Mouse (Mus musculus) intestine, postnatal 0 days (tissue): ENCODE data around the gene Bhlhb9. TPM values are rescaled to one million over a fixed set of nuclear protein-coding genes. Genes with fewer than 3 reads are reported as not detected.
"Not testable (repeated sequence)": the region's sequence is repeated elsewhere in the genome, so short reads cannot be mapped to it uniquely, and the experiment has no call there.

Experiments
- ATAC-seq: fragments of 200-750 bp; cut with Nextera tagmentation; 2 replicates; pipeline ENCODE4 v1.8.0; 2017; ENCODE audit warnings: mild to moderate bottlenecking, moderate TSS enrichment, moderate library complexity
- H3K27ac ChIP-seq: fragments of 300-500 bp; sonication (generic); 2 replicates; pipeline ENCODE4 v1.5.1; 2014; ENCODE audit warnings: mild to moderate bottlenecking, low read depth, low read length, moderate library complexity
- H3K27me3 ChIP-seq: fragments of 300-500 bp; sonication (generic); replicated peaks from 2 replicates; pipeline ENCODE4 v1.6.1; 2014; ENCODE audit warnings: low read length, mixed read lengths; ENCODE audit not compliant: control insufficient read depth, insufficient read depth
- H3K36me3 ChIP-seq: fragments of 300-500 bp; sonication (generic); 2 replicates; pipeline ENCODE4 v1.6.1; 2014; ENCODE audit warnings: mild to moderate bottlenecking, moderate library complexity; ENCODE audit not compliant: control insufficient read depth, insufficient read depth
- H3K4me1 ChIP-seq: fragments of 300-500 bp; sonication (generic); replicated peaks from 2 replicates; pipeline ENCODE4 v1.6.1; 2014; ENCODE audit warnings: antibody characterized with exemption, low read length, mixed read lengths; ENCODE audit not compliant: control insufficient read depth, insufficient read depth
- H3K4me2 ChIP-seq: fragments of 300-500 bp; sonication (generic); replicated peaks from 2 replicates; pipeline ENCODE4 v1.6.1; 2014; ENCODE audit warnings: low read depth, mild to moderate bottlenecking, moderate library complexity
- H3K4me3 ChIP-seq: fragments of 300-500 bp; sonication (generic); 2 replicates; pipeline ENCODE4 v1.5.1; 2014; ENCODE audit warnings: low read depth, low read length
- H3K9ac ChIP-seq: fragments of 300-500 bp; sonication (generic); 2 replicates; pipeline ENCODE4 v1.6.1; 2014; ENCODE audit warnings: mild to moderate bottlenecking, low read depth, low read length
- H3K9me3 ChIP-seq: fragments of 300-500 bp; sonication (generic); 2 replicates; pipeline ENCODE4 v1.6.1; 2016; ENCODE audit warnings: mixed run types; ENCODE audit not compliant: control insufficient read depth
- CTCF ChIP-seq: sonication (generic); IDR thresholded peaks from 2 replicates; pipeline ENCODE4 v1.5.1; 2016; ENCODE audit warnings: low read depth, mild to moderate bottlenecking, control low read depth, antibody characterized with exemption, moderate library complexity
- WGBS: fragments of 180-500 bp; shearing (Covaris S2); extraction: QIAGEN DNeasy Blood & Tissue Kit; methylation state at CpG from one replicate; pipeline ENCODE4 v1.1.7; 2014; 5-methylcytosine and 5-hydroxymethylcytosine counted together
- polyA plus RNA-seq: library from polyadenylated mRNA; unstranded; fragments of >200 nt; fragmentation: Nextera tagmentation; extraction: Ambion mirVana; gene quantifications from 2 replicates; pipeline ENCODE4 v1.2.1, GENCODE M21; 2015

Gene Bhlhb9
- polyA plus RNA-seq, 1 experiment from 2014 or later, result 10.0 TPM

- not testable (repeated sequence) for H3K9ac ChIP-seq, H3K4me1 ChIP-seq, H3K9me3 ChIP-seq, H3K36me3 ChIP-seq, H3K27ac ChIP-seq, H3K27me3 ChIP-seq, ATAC-seq
- peak; percentile 67 for TF ChIP-seq CTCF
- WGBS, result 24% methylated on average over 15 of the region's 17 CpGs
- Histone ChIP-seq H3K4me2 (peak overlapping the region; percentile 63), H3K4me3 (peak overlapping the region; percentile 28)
Observed at GRCm38 (mm10) chrX:135839397-135840391, 42.3 kb downstream of the Bhlhb9 start.

GRCm38 (mm10) chrX:135866806-135867205 lies 69.4 kb downstream of the Bhlhb9 start:
- not testable (repeated sequence) for H3K4me1 ChIP-seq, H3K9ac ChIP-seq, H3K4me2 ChIP-seq, H3K27me3 ChIP-seq, H3K9me3 ChIP-seq, H3K27ac ChIP-seq, ATAC-seq, H3K4me3 ChIP-seq, H3K36me3 ChIP-seq
- 79% methylated on average over 9 of the region's 9 CpGs for WGBS

GRCm38 (mm10) chrX:135876679-135877078 lies 79.3 kb downstream of the Bhlhb9 start:
- H3K27ac ChIP-seq, result no peak overlapping the region
- H3K4me3 ChIP-seq, result no peak overlapping the region
- no peak for TF ChIP-seq CTCF
- no peak overlapping the region for H3K4me2 ChIP-seq
- no peaks in the 10 kb centered on the region for H3K4me1 ChIP-seq
- no peak overlapping the region for H3K9ac ChIP-seq
- no peaks in the 10 kb centered on the region for H3K9me3 ChIP-seq
- whole genome bisulfite sequencing, result 79% methylated on average over 1 of the region's 1 CpGs
- H3K27me3 ChIP-seq, result no peaks in the 10 kb centered on the region
- no peak for ATAC-seq
- H3K36me3 ChIP-seq, result no peaks in the 10 kb centered on the region

GRCm38 (mm10) chrX:135879626-135880025 lies 82.2 kb downstream of the Bhlhb9 start:
- no peaks in the 10 kb centered on the region for H3K36me3 ChIP-seq
- no peak overlapping the region for H3K4me3 ChIP-seq
- no peak overlapping the region for H3K4me2 ChIP-seq
- ATAC-seq, result no peak
- WGBS, result 92% methylated on average over 1 of the region's 1 CpGs
- no peaks in the 10 kb centered on the region for H3K9me3 ChIP-seq
- H3K9ac ChIP-seq, result no peak overlapping the region
- H3K27ac ChIP-seq, result no peak overlapping the region
- TF ChIP-seq CTCF, result no peak
- H3K27me3 ChIP-seq, result no peaks in the 10 kb centered on the region
- no peaks in the 10 kb centered on the region for H3K4me1 ChIP-seq

GRCm38 (mm10) chrX:135885411-135886233 lies 88.2 kb downstream of the Bhlhb9 start:
- Histone ChIP-seq H3K4me2 (peak overlapping the region; percentile 71), H3K9me3 (no peaks in the 10 kb centered on the region), H3K9ac (peak overlapping the region; percentile 51), H3K4me1 (no peaks in the 10 kb centered on the region), H3K27me3 (no peaks in the 10 kb centered on the region), H3K36me3 (no peaks in the 10 kb centered on the region), H3K4me3 (peak overlapping the region; percentile 52), H3K27ac (no peak overlapping the region)
- TF ChIP-seq CTCF, result no peak; the same call in 1 of the 2 replicates
- 31% methylated on average over 41 of the region's 41 CpGs for WGBS
- peak; percentile 85 for ATAC-seq

- 0 out of 2 replicates have a peak, but pooled peaks have one; percentile 19 for ATAC-seq
Observed at GRCm38 (mm10) chrX:135886234-135886585, 88.8 kb downstream of the Bhlhb9 start.

More at GRCm38 (mm10) chrX:135886234-135886585, 88.8 kb downstream of the Bhlhb9 start:
- Histone ChIP-seq H3K27me3 (no peaks in the 10 kb centered on the region), H3K27ac (no peak overlapping the region), H3K4me3 (peak overlapping the region; percentile 52), H3K9ac (peak overlapping the region; percentile 51), H3K4me1 (no peaks in the 10 kb centered on the region), H3K9me3 (no peaks in the 10 kb centered on the region), H3K36me3 (no peaks in the 10 kb centered on the region), H3K4me2 (peak overlapping the region; percentile 71)
- no peak for TF ChIP-seq CTCF
- 26% methylated on average over 10 of the region's 11 CpGs for WGBS
